Mouse (Mus musculus) embryonic facial prominence, embryonic 11.5 days (tissue): Measurements from ENCODE around the gene Ttc9c. TPM values are rescaled to one million over a fixed set of nuclear protein-coding genes. Genes with fewer than 3 reads are reported as not detected.
A peak's percentile ranks its signal among the peaks of the same experiment; 100 is the strongest.

Experiments used
- ATAC-seq: fragments of 200-750 bp; cut with Nextera tagmentation; replicated peaks from 2 replicates; pipeline ENCODE4 v1.8.0; 2017; ENCODE audit warnings: low read depth; ENCODE audit not compliant: insufficient number of reproducible peaks, low FRiP score, low TSS enrichment
- DNase-seq: peaks from one replicate; pipeline ENCODE4 v3.0.0-alpha.2; 2015; ENCODE audit warnings: low spot score
- H3K27ac ChIP-seq: fragments of 300-500 bp; sonication (generic); replicated peaks from 2 replicates; pipeline ENCODE4 v1.5.1; 2014; ENCODE audit warnings: mild to moderate bottlenecking, low read depth, low read length, control low read depth
- H3K27me3 ChIP-seq: fragments of 300-500 bp; sonication (generic); 2 replicates; pipeline ENCODE4 v1.6.1; 2014; ENCODE audit warnings: mild to moderate bottlenecking, low read length, moderate library complexity, mixed read lengths; ENCODE audit not compliant: control insufficient read depth, insufficient read depth
- H3K36me3 ChIP-seq: fragments of 300-500 bp; sonication (generic); replicated peaks from 2 replicates; pipeline ENCODE4 v1.6.1; 2014; ENCODE audit warnings: low read depth, mild to moderate bottlenecking, low read length, moderate library complexity, mixed read lengths; ENCODE audit not compliant: control insufficient read depth, insufficient read depth
- H3K4me1 ChIP-seq: fragments of 300-500 bp; sonication (generic); 2 replicates; pipeline ENCODE4 v1.6.1; 2014; ENCODE audit warnings: low read length, mixed read lengths; ENCODE audit not compliant: control insufficient read depth, insufficient read depth
- H3K4me2 ChIP-seq: fragments of 300-500 bp; sonication (generic); 2 replicates; pipeline ENCODE4 v1.6.1; 2014; ENCODE audit warnings: low read depth, mild to moderate bottlenecking, control low read depth, low read length, moderate library complexity
- H3K4me3 ChIP-seq: fragments of 300-500 bp; sonication (generic); 2 replicates; pipeline ENCODE4 v1.5.1; 2014; ENCODE audit warnings: low read depth, low read length, control low read depth
- H3K9ac ChIP-seq: fragments of 300-500 bp; sonication (generic); replicated peaks from 2 replicates; pipeline ENCODE4 v1.6.1; 2014; ENCODE audit warnings: mild to moderate bottlenecking, control low read depth, low read length
- H3K9me3 ChIP-seq: fragments of 300-500 bp; sonication (generic); replicated peaks from 2 replicates; pipeline ENCODE4 v1.6.1; 2016; ENCODE audit warnings: mild to moderate bottlenecking, low read length, inconsistent platforms, mixed read lengths; ENCODE audit not compliant: control insufficient read depth
- WGBS: fragments of 180-500 bp; shearing (Covaris S2); extraction: QIAGEN DNeasy Blood & Tissue Kit; methylation state at CpG from one replicate; pipeline ENCODE4 v1.1.7; 2014; 5-methylcytosine and 5-hydroxymethylcytosine counted together
- polyA plus RNA-seq: library from polyadenylated mRNA; unstranded; fragments of >200 nt; fragmentation: Nextera tagmentation; extraction: Ambion mirVana; gene quantifications from 2 replicates; pipeline ENCODE4 v1.2.1, GENCODE M21; 2014

Gene Ttc9c
- polyA plus RNA-seq, 1 experiment from 2014 or later, result 68.7 TPM

DNA sequence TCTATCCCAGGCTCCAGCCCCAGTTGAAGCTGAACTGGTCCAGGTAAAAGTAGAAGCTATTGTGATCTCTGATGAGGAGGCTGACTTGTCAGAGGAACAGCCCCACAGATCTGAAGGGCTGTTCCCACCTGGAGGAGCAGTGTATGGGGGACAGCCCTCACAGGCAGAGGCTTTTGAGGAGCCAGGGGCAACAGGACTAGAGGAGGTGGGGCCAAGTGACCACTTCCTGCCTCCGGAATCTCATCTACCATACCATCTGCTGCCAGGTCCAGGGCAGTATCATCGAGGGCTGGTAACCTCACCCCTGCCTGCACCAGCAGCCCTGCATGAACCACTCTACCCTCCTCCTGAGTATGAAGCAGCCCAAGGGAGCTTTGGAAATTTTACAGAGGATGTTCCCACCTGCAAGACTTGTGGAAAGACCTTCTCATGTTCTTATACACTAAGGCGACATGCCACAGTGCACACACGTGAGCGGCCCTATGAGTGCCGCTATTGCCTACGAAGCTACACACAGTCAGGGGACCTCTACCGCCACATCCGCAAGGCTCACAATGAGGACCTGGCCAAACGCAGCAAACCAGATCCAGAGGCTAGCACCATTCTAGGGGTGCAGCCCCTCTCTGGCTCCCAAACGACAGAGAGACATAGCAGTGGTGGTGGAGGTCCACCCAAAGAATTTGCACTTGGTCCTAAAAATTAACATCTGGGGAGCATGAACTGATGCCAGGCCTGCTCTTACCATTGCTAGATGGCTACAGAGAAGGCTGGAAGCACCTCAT is 15.1 kb downstream of the Ttc9c start:
- no peak overlapping the region for H3K4me3 ChIP-seq

GRCm38 (mm10) chr19:8803204-8803780 is 15.8 kb downstream of the Ttc9c start:
- no peaks in the 10 kb centered on the region for H3K36me3 ChIP-seq
- H3K4me2 ChIP-seq, result no peak overlapping the region
- H3K4me1 ChIP-seq, result no peaks in the 10 kb centered on the region
- H3K9ac ChIP-seq, result peak overlapping the region; percentile 37; the same call in 1 of the 2 replicates
- H3K27ac ChIP-seq, result no peak overlapping the region
- no peaks in the 10 kb centered on the region for H3K27me3 ChIP-seq
- no peaks in the 10 kb centered on the region for H3K9me3 ChIP-seq
- DNase-seq (no peak), ATAC-seq (no peak)
- 91% methylated on average over 9 of the region's 9 CpGs for WGBS
- H3K4me3 ChIP-seq, result peak overlapping the region; percentile 43

More for the DNA sequence above, 15.1 kb downstream of the Ttc9c start:
- no peak overlapping the region for H3K9ac ChIP-seq
- no peak overlapping the region for H3K27ac ChIP-seq
- ATAC-seq (no peak), DNase-seq (no peak)
- no peak overlapping the region for H3K4me2 ChIP-seq
- no peaks in the 10 kb centered on the region for H3K9me3 ChIP-seq
- 91% methylated on average over 11 of the region's 11 CpGs for WGBS
- H3K4me1 ChIP-seq, result no peaks in the 10 kb centered on the region
- H3K27me3 ChIP-seq, result no peaks in the 10 kb centered on the region
- no peaks in the 10 kb centered on the region for H3K36me3 ChIP-seq

- ATAC-seq, result peak; percentile 96
- Histone ChIP-seq H3K9me3 (no peaks in the 10 kb centered on the region), H3K4me3 (peak within 1 kb of the TSS; percentile 43), H3K27me3 (no peaks in the 10 kb centered on the region), H3K4me2 (peak within 1 kb of the TSS; percentile 70), H3K27ac (0 out of 2 replicates have a peak within 1 kb of the TSS, but pooled peaks have one; percentile 48), H3K4me1 (no peaks in the 10 kb centered on the region), H3K9ac (peak within 1 kb of the TSS; percentile 53), H3K36me3 (no peaks in the 10 kb centered on the region)
- peak; percentile 97 for DNase-seq
- WGBS, result under 1% methylated on average over 30 of the region's 30 CpGs
These were observed 16.9 kb downstream of the Ttc9c start, which contains the start of gene Zbtb3 for GRCm38 (mm10) chr19:8802130-8802821. Gene Zbtb3 (plus strand): TSS chr19:8802555.

DNA sequence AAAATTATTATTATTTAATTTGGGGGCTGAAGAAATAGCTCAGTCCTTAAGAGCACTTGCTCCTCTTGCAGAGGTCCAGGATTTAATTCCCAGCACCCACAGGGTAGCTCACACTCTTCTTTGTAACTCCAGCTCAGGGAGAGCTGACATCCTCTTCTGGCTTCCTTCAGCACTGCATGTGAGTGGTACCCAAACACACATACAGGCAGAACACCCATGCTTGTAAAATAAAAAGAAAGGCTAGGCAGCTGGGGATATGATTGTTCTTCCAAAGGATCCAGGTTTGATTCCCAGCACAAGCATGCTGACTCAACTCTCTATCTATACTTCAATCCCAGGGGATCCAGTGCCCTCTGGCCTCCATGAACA is 20.2 kb downstream of the Ttc9c start:
- H3K27me3 ChIP-seq, result no peaks in the 10 kb centered on the region
- DNase-seq (no peak), ATAC-seq (no peak)
- H3K36me3 ChIP-seq, result peaks cover 5% of the 10 kb centered on the region; the same call in 1 of the 2 replicates
- H3K4me1 ChIP-seq, result no peaks in the 10 kb centered on the region
- no peak overlapping the region for H3K9ac ChIP-seq
- no peak overlapping the region; the same call in 1 of the 2 replicates for H3K4me3 ChIP-seq
- H3K9me3 ChIP-seq, result no peaks in the 10 kb centered on the region
- H3K27ac ChIP-seq, result no peak overlapping the region
- no peak overlapping the region for H3K4me2 ChIP-seq

DNA sequence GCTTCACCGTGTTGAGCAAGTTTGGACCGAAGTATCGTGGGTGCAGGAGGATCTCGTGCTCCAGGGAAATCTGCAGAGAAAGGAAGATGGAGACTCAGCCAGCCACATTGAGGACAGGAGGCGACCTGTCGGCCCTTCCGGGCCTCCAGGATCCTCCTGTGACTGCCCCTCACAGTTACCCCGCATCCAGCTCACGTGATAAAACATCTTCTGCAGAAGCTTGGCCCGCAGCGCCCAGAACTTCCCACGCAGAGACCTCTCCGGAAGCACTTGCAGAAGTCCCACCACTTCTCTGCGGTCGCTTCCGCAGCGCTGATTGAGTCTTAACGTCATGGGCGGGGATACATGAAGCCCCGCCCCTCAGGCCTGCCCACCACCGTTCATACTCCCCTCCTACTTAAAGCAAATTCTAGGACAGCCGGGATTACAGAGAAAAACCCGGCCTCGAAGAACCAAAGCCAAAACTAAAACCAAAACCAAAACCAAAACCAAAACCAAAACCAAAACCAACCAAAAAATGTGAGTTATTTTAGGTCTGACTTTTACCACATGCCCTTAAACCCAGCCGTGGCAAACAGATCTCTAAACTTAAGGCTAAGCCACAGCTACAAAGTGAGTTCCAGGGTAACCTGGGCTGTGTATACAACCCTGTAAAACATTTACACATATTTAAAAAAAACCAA is 20.7 kb downstream of the Ttc9c start, which contains the start of gene Polr2g:
Gene Polr2g (minus strand): TSS at position 314 of the 683 bp plus-strand sequence.
- H3K27ac ChIP-seq, result no peak within 1 kb of the TSS
- H3K9me3 ChIP-seq, result no peaks in the 10 kb centered on the region
- DNase-seq (peak; percentile 96), ATAC-seq (peak; percentile 57; the same call in 1 of the 2 replicates)
- no peaks in the 10 kb centered on the region for H3K27me3 ChIP-seq
- H3K4me2 ChIP-seq, result peak within 1 kb of the TSS; percentile 52
- H3K4me3 ChIP-seq, result peak within 1 kb of the TSS; percentile 80
- WGBS, result 2% methylated on average over 25 of the region's 25 CpGs
- H3K9ac ChIP-seq, result peak within 1 kb of the TSS; percentile 86
- no peaks in the 10 kb centered on the region for H3K4me1 ChIP-seq
- H3K36me3 ChIP-seq, result peaks cover 9% of the 10 kb centered on the region

GRCm38 (mm10) chr19:8790171-8790570 is 29.0 kb downstream of the Ttc9c start:
- Histone ChIP-seq H3K9me3 (no peaks in the 10 kb centered on the region), H3K9ac (no peak overlapping the region), H3K27ac (no peak overlapping the region), H3K36me3 (peaks cover 12% of the 10 kb centered on the region), H3K4me2 (no peak overlapping the region), H3K4me1 (no peaks in the 10 kb centered on the region), H3K27me3 (no peaks in the 10 kb centered on the region), H3K4me3 (no peak overlapping the region)
- 87% methylated on average over 7 of the region's 7 CpGs for whole genome bisulfite sequencing
- ATAC-seq (no peak), DNase-seq (no peak)

DNA sequence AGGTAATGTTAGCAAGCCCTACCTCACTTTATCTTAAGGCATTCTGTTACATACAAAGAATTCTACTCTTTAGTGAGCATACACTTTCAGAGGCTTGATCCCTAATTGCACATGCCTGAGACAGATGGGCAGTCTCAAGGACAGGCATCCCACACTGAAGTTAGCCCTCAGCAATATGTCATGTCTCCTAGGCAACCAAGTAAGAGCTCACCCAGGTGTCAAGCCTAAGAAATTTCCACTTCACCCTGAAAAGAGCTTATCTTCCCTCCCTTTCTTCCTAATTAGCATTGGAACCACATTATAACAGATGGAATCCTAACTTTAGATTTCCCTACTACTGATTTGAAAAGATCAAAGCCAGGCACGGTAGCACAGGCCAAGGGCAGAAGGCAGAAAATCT is 30.0 kb downstream of the Ttc9c start:
- Histone ChIP-seq H3K4me3 (no peak overlapping the region), H3K4me1 (no peaks in the 10 kb centered on the region), H3K9me3 (no peaks in the 10 kb centered on the region), H3K4me2 (no peak overlapping the region), H3K9ac (no peak overlapping the region), H3K36me3 (peaks cover 9% of the 10 kb centered on the region), H3K27ac (no peak overlapping the region), H3K27me3 (no peaks in the 10 kb centered on the region)
- DNase-seq (no peak), ATAC-seq (no peak)
- 58% methylated on average over 1 of the region's 1 CpGs for WGBS
